Mouse (Mus musculus) heart, adult 8-10 months (tissue): ENCODE measurements around the gene Nell1. TPM values are rescaled to one million over a fixed set of nuclear protein-coding genes. Genes with fewer than 3 reads are reported as not detected.

Source experiments
- DNase-seq: peaks from one replicate; pipeline ENCODE4 v3.0.0; 2022; ENCODE audit warnings: low spot score
- total RNA-seq, 4 experiments: library from RNA; stranded (reverse); gene quantifications; 2 replicates each; pipeline ENCODE4 v1.2.4; 2022

The Nell1 gene
- total RNA-seq, 4 experiments from 2014 or later, result 0.09 TPM; not detected in 3

DNA sequence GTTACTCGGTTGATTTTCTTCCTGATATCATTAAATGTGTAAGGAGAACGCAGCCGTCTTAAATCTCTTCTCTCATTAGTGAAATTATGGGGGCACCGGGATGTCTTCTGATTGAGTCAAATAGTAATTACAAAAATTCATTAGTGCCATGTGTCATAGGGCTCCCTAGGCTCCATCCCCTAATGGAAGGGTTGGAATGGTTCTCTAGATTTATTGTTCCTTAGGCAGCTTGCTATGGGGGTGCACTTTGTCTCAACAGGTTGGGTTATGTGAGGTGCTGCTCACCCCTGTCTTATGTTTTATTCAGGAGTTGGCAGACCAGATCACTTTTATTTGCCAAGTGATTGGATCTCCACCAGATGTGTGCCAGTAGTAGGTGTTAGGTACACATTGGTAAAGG lies 75.5 kb downstream of the Nell1 start:
- DNase-seq, result no peak

- DNase-seq, result no peak
These were observed 79.0 kb downstream of the Nell1 start for GRCm38 (mm10) chr7:50053704-50054103.

- no peak for DNase-seq
These were observed 119.8 kb downstream of the Nell1 start for GRCm38 (mm10) chr7:50094461-50094860.

GRCm38 (mm10) chr7:50105612-50106321 lies 131.1 kb downstream of the Nell1 start:
- DNase-seq, result no peak

DNA sequence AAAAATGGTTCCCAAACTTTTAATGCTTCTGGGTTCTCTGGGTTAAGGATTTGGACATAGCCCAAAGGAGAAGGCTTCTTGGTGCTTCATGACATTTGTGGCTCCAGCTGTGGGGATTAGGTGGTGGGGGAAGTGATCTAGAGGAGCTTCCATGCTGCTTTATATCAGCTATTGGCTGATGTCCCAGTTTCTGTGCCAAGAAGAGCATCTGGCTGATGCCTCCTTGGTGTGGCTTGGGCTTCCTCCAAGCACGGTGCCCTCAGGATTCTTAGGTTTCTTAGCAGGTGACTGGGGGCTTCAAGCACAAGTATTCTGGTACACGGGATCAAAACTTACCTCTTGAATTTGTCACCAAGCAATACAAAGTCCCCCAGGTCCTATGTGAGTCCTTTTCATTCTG lies 132.6 kb downstream of the Nell1 start:
- no peak for DNase-seq

GRCm38 (mm10) chr7:50118348-50118747 lies 143.7 kb downstream of the Nell1 start:
- no peak for DNase-seq

- DNase-seq, result no peak
These were observed 163.0 kb downstream of the Nell1 start for GRCm38 (mm10) chr7:50137706-50138105.

DNA sequence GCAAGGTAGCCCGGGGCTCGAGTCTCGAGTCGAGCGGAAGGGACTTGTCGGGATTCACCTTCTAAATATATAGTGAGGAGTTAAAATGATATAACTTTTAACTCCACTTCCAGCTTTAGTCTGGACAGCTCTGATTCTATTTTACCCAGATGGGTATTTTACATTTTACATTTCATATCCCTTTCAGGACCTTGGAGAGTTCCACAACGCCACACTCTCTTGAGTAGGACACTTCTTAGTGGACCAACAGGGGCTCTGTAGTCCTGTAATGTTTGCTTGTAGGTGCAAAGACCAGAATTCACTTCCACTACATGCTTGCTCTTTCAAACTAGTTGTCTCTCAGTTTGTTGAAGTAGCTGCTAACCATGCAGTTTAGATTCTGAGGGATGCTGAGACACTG lies 174.7 kb downstream of the Nell1 start:
- DNase-seq, result no peak

- no peak for DNase-seq
These were observed 176.2 kb downstream of the Nell1 start for GRCm38 (mm10) chr7:50150838-50151237.

GRCm38 (mm10) chr7:50153618-50154017 lies 179.0 kb downstream of the Nell1 start:
- no peak for DNase-seq

DNA sequence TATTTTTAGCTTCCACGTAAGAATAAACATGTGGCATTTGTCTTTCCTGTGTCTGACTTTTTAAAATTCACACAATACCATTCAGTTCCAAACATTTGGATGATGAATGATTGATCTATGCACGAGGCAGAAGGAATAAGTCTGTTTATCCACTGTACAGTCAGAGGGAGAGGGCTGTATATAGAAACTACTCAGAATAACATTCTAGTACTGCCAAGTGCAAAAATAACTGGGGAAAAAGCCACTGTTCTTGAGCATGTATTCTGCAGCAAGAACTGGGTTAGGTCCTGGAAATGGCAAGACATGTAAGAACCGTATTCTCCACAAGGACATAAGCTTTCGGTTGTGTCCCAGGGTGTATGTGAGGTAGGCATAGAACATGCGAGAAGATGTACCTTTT lies 187.9 kb downstream of the Nell1 start:
- DNase-seq, result no peak

GRCm38 (mm10) chr7:50168778-50169177 lies 194.1 kb downstream of the Nell1 start:
- DNase-seq, result no peak

DNA sequence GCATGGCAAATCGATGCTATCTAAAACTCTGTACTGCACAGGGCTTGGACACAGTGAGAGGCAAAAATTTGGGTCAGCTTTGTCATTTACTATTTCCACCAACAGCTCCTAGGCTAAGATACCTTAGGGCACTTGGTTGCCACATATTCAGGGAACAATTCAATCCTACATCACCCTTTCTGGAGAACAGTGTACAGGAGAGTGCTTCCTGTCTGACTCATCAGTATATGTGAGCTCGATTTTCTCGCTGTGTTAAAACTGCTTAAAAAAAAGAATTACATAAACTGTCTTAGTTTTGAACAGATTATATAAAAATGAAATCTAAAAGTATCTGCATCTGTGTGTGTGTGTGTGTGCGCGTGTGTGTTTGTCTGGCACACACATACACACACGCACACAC lies 211.6 kb downstream of the Nell1 start:
- DNase-seq, result no peak

GRCm38 (mm10) chr7:50193955-50194354 lies 219.3 kb downstream of the Nell1 start:
- no peak for DNase-seq

- DNase-seq, result no peak
These were observed 220.5 kb downstream of the Nell1 start for GRCm38 (mm10) chr7:50195080-50195611.

- DNase-seq, result peak; percentile 66
These were observed 230.6 kb downstream of the Nell1 start for GRCm38 (mm10) chr7:50205268-50205667.

DNA sequence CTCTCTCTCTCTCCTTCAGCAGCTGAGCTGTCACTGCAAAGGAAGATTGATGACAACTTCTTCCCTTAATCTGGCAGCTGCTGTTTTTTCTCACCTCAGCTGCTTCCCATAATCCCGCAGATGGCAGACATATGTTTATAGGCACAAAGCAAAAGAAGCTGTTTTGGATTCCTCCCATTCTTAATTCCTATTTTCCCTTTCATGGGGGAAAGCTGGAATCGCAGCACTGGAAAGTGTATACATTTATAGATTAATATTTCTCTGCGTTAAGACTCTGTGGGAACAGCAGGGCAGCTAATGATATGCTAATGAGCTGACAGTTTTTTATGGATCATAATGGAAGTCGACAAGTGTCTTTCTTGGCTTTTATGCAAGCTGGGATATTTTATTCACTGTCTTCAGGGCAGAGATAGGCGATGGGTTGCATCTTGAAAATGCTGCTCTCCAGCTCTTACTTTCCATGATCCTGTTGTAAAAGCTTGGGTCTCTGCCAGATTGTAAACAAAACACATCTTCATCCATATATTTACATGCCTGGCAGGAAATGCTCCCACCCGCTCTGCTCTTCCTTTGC lies 236.1 kb downstream of the Nell1 start:
- no peak for DNase-seq

GRCm38 (mm10) chr7:50221849-50222248 lies 247.2 kb downstream of the Nell1 start:
- no peak for DNase-seq

DNA sequence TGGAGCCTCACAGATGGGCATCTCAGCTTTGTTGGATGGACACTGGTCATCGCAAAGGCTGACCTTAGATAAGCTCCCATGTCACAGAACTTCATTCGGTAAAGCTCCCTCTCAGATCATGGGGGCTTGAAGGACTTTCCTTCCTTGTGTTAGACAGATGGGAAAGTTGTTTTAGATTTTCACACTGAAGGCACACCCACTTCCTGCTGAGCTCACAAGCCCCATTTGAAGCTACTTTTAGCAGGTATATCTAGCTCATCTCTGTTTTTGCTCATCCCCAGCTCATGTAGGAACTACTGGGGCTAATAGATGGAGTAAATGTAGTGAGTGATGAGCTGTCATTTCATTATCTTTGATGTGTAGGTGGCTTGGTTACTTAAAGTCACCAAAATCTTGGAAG lies 252.0 kb downstream of the Nell1 start:
- DNase-seq, result no peak

GRCm38 (mm10) chr7:50228273-50228672 lies 253.6 kb downstream of the Nell1 start:
- no peak for DNase-seq

- no peak for DNase-seq
These were observed 266.5 kb downstream of the Nell1 start for GRCm38 (mm10) chr7:50241213-50241612.

GRCm38 (mm10) chr7:50241634-50242273 lies 267.1 kb downstream of the Nell1 start:
- DNase-seq, result no peak

- no peak for DNase-seq
These were observed 278.5 kb downstream of the Nell1 start for GRCm38 (mm10) chr7:50253166-50253565.
